In the genomic region with DNA sequence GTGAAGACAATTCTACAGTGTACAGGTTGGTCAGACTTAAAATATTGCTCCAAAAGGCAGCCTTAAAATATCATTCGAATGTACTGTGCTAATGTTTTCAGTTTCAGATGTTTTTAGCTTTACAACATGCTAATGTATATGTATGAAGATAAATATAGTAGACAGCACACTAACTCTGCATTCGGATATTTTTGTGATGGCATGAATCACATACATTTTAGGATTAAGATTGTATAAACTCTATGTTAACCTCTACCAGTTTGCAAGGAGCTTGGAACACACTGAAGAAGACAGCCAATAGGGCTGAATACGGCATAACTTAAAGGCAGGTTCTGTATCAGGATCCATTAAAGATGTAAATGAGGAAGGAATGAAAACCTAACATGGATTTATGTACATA, we compare ENCODE assay signal across 17 mouse cellular contexts.
"Had no signal": no experiment of that assay in that cellular context is flagged by ENCODE, and none has a peak within 500 bp of the region (broad histone marks: within the 10 kb centered on the region; RNA-seq: fewer than 3 reads in every experiment).

No protein-coding gene starts in this region.

- DNase-seq: left cerebral cortex, postnatal 4 days; liver; liver, embryonic 13.5 days; liver, postnatal 0 days; lung, adult 18-20 months; lung, adult 2 months; lung, embryonic 14.5 days; lung, postnatal 10 days; lung, postnatal 14 days; lung, postnatal 36 days; lung, postnatal 4 days; midbrain, embryonic 14.5 days had no signal

- ATAC-seq: liver, embryonic 12.5 days; liver, postnatal 0 days; lung, postnatal 0 days; midbrain, embryonic 13.5 days; midbrain, embryonic 15.5 days; midbrain, embryonic 16.5 days had no signal
